In the genomic region with DNA sequence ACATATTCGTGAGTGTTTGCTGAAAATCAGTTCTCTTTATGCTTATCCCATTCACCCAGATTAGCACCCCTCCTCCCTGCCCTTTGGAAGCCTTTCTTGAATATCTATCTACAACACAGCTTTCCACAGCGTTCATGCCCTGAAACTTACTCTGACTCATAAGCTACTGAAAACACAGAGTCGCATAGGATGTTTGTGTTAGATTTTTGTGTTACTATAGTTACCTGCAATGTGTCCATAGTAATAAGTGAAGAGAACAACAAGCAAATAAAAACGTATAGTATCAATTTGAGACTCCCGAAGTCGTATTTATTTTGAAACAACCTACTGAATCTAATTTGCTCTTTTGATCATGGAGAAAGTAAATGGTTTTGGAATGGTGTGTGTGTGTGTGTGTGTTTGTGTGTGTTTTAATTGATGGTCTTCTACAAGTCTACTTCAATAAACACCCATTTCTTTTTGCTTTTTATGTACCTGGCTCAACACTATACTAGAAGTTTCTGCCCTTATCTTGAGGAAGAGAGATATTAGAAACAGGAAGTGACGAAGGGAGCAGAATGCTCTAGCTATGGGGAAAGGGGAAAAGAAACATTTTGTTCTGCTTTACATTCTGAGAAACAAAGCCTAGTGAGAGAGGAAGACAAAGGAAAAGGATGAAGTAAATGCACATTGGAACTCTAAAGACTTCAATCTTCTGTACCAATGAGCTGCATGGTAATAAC, we compare ENCODE assay signal across 8 mouse cellular contexts. TPM values are rescaled to one million over a fixed set of nuclear protein-coding genes. Genes with fewer than 3 reads are reported as not detected.
DNase-seq lines count a peak whose midpoint lies in the region; ATAC-seq lines count a peak whose summit lies in the region.

No protein-coding gene starts in this region.

- H3K36me3 ChIP-seq in lung, embryonic 15.5 days = no peaks in the 10 kb centered on the region
- H3K36me3 ChIP-seq in midbrain, embryonic 14.5 days (ENCODE audit: control insufficient read depth, insufficient read depth, low read length) = no peaks in the 10 kb centered on the region

- no peaks in the 10 kb centered on the region for H3K9me3 ChIP-seq in lung, embryonic 15.5 days
- no peaks in the 10 kb centered on the region for H3K9me3 ChIP-seq in midbrain, embryonic 14.5 days (ENCODE audit: control insufficient read depth, low read length)

- peak overlapping the region; percentile 67 for H3K9ac ChIP-seq in lung, embryonic 15.5 days
- H3K9ac ChIP-seq in midbrain, embryonic 14.5 days (replicated peaks; ENCODE audit: low read length) = peak overlapping the region; percentile 70; the same call in 1 of the 2 replicates

- peak overlapping the region; percentile 67 for H3K4me2 ChIP-seq in lung, embryonic 15.5 days
- peak overlapping the region; percentile 69 for H3K4me2 ChIP-seq in midbrain, embryonic 14.5 days (ENCODE audit: low read length)

- H3K27me3 ChIP-seq in lung, embryonic 15.5 days = no peaks in the 10 kb centered on the region
- H3K27me3 ChIP-seq in midbrain, embryonic 14.5 days (ENCODE audit: control insufficient read depth, insufficient read depth, low read length) = no peaks in the 10 kb centered on the region

- WGBS in lung, embryonic 15.5 days = 28% methylated on average over 7 of the region's 7 CpGs
- WGBS in midbrain, embryonic 14.5 days = 51% methylated on average over 7 of the region's 7 CpGs

- peak overlapping the region; percentile 98 for H3K27ac ChIP-seq in lung, embryonic 15.5 days
- peak overlapping the region; percentile 91 for H3K27ac ChIP-seq in midbrain, embryonic 14.5 days (replicated peaks; ENCODE audit: low read depth, low read length)

- no peak for DNase-seq in lung, postnatal 4 days
- DNase-seq in c-Kit-positive CD71-positive TER-119-negative erythroid progenitor cells, embryonic 14.5 days (ENCODE audit: low read depth) = peak; percentile 51
- DNase-seq in induced T-regulatory cell, adult 2 months (ENCODE audit: low read depth) = peak; percentile 86
- DNase-seq in midbrain, embryonic 14.5 days = peak; percentile 19
- DNase-seq in urinary bladder, postnatal 14 days (ENCODE audit: low spot score) = no peak
- no peak for DNase-seq in right cerebral cortex, adult 18-20 months
- DNase-seq in cerebellum, adult 9-11 months = no peak

- peak overlapping the region; percentile 75 for H3K4me3 ChIP-seq in lung, embryonic 15.5 days
- peak overlapping the region; percentile 64 for H3K4me3 ChIP-seq in midbrain, embryonic 14.5 days (replicated peaks; ENCODE audit: low read depth, low read length)

- ATAC-seq in lung, embryonic 15.5 days (ENCODE audit: borderline replicate concordance, extremely low read depth, low FRiP score, low TSS enrichment) = no peak
- ATAC-seq in midbrain, embryonic 14.5 days (ENCODE audit: low FRiP score, low TSS enrichment) = no peak

- peaks cover 22% of the 10 kb centered on the region for H3K4me1 ChIP-seq in lung, embryonic 15.5 days
- peaks cover 18% of the 10 kb centered on the region for H3K4me1 ChIP-seq in midbrain, embryonic 14.5 days (ENCODE audit: control insufficient read depth, insufficient read depth, low read length)

RNA-seq across cellular contexts. Expression of a gene that starts 5.5 kb away (rescaled TPM):
- polyA plus RNA-seq in lung, embryonic 15.5 days (2015; fragmentation: Nextera tagmentation; extraction: Ambion mirVana) = 78.0 and 83.0 TPM in 2 replicates
- 58.5 and 71.4 TPM in 2 replicates for polyA plus RNA-seq in midbrain, embryonic 14.5 days (2014; fragmentation: Nextera tagmentation; extraction: Ambion mirVana)

Comparison
In these comparisons a context has a peak if more than half of its experiments do, and no peak if none do; other contexts are left out.
1. DNase-seq: peak in c-Kit-positive CD71-positive TER-119-negative erythroid progenitor cells, embryonic 14.5 days (single experiment), induced T-regulatory cell, adult 2 months (single experiment) and midbrain, embryonic 14.5 days (single experiment); none in lung, postnatal 4 days (0 of 2), urinary bladder, postnatal 14 days (single experiment), right cerebral cortex, adult 18-20 months (single experiment) and cerebellum, adult 9-11 months (single experiment).